Mouse (Mus musculus) limb, embryonic 11.5 days (tissue): Measurements from ENCODE around the gene Il25. TPM values are rescaled to one million over a fixed set of nuclear protein-coding genes. Genes with fewer than 3 reads are reported as not detected.
A peak's percentile ranks its signal among the peaks of the same experiment; 100 is the strongest.

Source experiments
- ATAC-seq: fragments of 200-750 bp; cut with Nextera tagmentation; 2 replicates; pipeline ENCODE4 v1.8.0; 2017; ENCODE audit warnings: low read depth; ENCODE audit not compliant: insufficient number of reproducible peaks, low FRiP score, low TSS enrichment
- DNase-seq: peaks from one replicate; pipeline ENCODE4 v3.0.0-alpha.2; 2015; ENCODE audit warnings: low spot score
- H3K27ac ChIP-seq: fragments of 300-500 bp; sonication (generic); replicated peaks from 2 replicates; pipeline ENCODE4 v1.5.1; 2014; ENCODE audit warnings: low read depth, mild to moderate bottlenecking, low read length
- H3K27me3 ChIP-seq: fragments of 300-500 bp; sonication (generic); 2 replicates; pipeline ENCODE4 v1.6.1; 2014; ENCODE audit warnings: mild to moderate bottlenecking, low read length, mixed read lengths; ENCODE audit not compliant: control insufficient read depth, insufficient read depth
- H3K36me3 ChIP-seq: fragments of 300-500 bp; sonication (generic); 2 replicates; pipeline ENCODE4 v1.6.1; 2014; ENCODE audit warnings: mild to moderate bottlenecking, low read length, moderate library complexity, mixed read lengths; ENCODE audit not compliant: control insufficient read depth, insufficient read depth
- H3K4me1 ChIP-seq: fragments of 300-500 bp; sonication (generic); 2 replicates; pipeline ENCODE4 v1.6.1; 2014; ENCODE audit warnings: low read length, mixed read lengths; ENCODE audit not compliant: control insufficient read depth, insufficient read depth
- H3K4me2 ChIP-seq: fragments of 300-500 bp; sonication (generic); 2 replicates; pipeline ENCODE4 v1.6.1; 2014; ENCODE audit warnings: low read depth, mild to moderate bottlenecking, moderate library complexity; ENCODE audit not compliant: severe bottlenecking
- H3K4me3 ChIP-seq: fragments of 300-500 bp; sonication (generic); 2 replicates; pipeline ENCODE4 v1.5.1; 2014; ENCODE audit warnings: low read depth, low read length
- H3K9ac ChIP-seq: fragments of 300-500 bp; sonication (generic); 2 replicates; pipeline ENCODE4 v1.6.1; 2014; ENCODE audit warnings: mild to moderate bottlenecking, low read length
- H3K9me3 ChIP-seq: fragments of 300-500 bp; sonication (generic); 2 replicates; pipeline ENCODE4 v1.6.1; 2016; ENCODE audit warnings: low read length; ENCODE audit not compliant: control insufficient read depth
- WGBS: fragments of 180-500 bp; shearing (Covaris S2); extraction: QIAGEN DNeasy Blood & Tissue Kit; methylation state at CpG from one replicate; pipeline ENCODE4 v1.1.7; 2014; 5-methylcytosine and 5-hydroxymethylcytosine counted together
- polyA plus RNA-seq: library from polyadenylated mRNA; unstranded; fragments of >200 nt; fragmentation: Nextera tagmentation; extraction: Ambion mirVana; gene quantifications from 2 replicates; pipeline ENCODE4 v1.2.1, GENCODE M21; 2014

Il25 gene
- polyA plus RNA-seq, 1 experiment from 2014 or later: not detected

- peaks cover 20% of the 10 kb centered on the region for H3K4me1 ChIP-seq
- peak overlapping the region; percentile 92 for H3K9ac ChIP-seq
- peak; percentile 72 for DNase-seq
These were observed 7.7 kb upstream of the Il25 start for GRCm38 (mm10) chr14:54924641-54925348.

GRCm38 (mm10) chr14:54925349-54926342, 6.8 kb upstream of the Il25 start, which contains the start of gene Efs:
Gene Efs, minus strand, starts transcription at chr14:54926126.
- under 1% methylated on average over 56 of the region's 57 CpGs for WGBS

More at GRCm38 (mm10) chr14:54924641-54925348, 7.7 kb upstream of the Il25 start:
- Histone ChIP-seq H3K36me3 (peaks cover 15% of the 10 kb centered on the region), H3K4me3 (peak overlapping the region; percentile 53), H3K4me2 (peak overlapping the region; percentile 83), H3K27me3 (no peaks in the 10 kb centered on the region), H3K9me3 (peaks cover 10% of the 10 kb centered on the region; the same call in 1 of the 2 replicates), H3K27ac (peak overlapping the region; percentile 99)
- peak; percentile 50; the same call in 1 of the 2 replicates for ATAC-seq
- WGBS: 12% methylated on average over 7 of the region's 7 CpGs

GRCm38 (mm10) chr14:54926401-54927158, 5.9 kb upstream of the Il25 start:
- Histone ChIP-seq H3K9ac (peak overlapping the region; percentile 92), H3K4me1 (peaks cover 20% of the 10 kb centered on the region), H3K27me3 (no peaks in the 10 kb centered on the region), H3K4me3 (peak overlapping the region; percentile 53), H3K9me3 (peaks cover 1% of the 10 kb centered on the region; the same call in 1 of the 2 replicates), H3K36me3 (peaks cover 1% of the 10 kb centered on the region; the same call in 1 of the 2 replicates), H3K4me2 (peak overlapping the region; percentile 83), H3K27ac (peak overlapping the region; percentile 99)
- under 1% methylated on average over 51 of the region's 58 CpGs for WGBS
- DNase-seq (peak; percentile 91), ATAC-seq (peak; percentile 81)

More at GRCm38 (mm10) chr14:54925349-54926342, 6.8 kb upstream of the Il25 start, which contains the start of gene Efs:
- Histone ChIP-seq H3K4me1 (peaks cover 20% of the 10 kb centered on the region), H3K36me3 (peaks cover 10% of the 10 kb centered on the region; the same call in 1 of the 2 replicates), H3K27me3 (no peaks in the 10 kb centered on the region), H3K27ac (peak within 1 kb of the TSS; percentile 99), H3K4me3 (peak within 1 kb of the TSS; percentile 53), H3K9me3 (peaks cover 10% of the 10 kb centered on the region; the same call in 1 of the 2 replicates), H3K4me2 (peak within 1 kb of the TSS; percentile 83), H3K9ac (peak within 1 kb of the TSS; percentile 92)
- ATAC-seq (peak; percentile 58), DNase-seq (peak; percentile 81)

- DNase-seq: peak; percentile 31
- Histone ChIP-seq H3K9me3 (no peaks in the 10 kb centered on the region), H3K4me3 (peak overlapping the region; percentile 53), H3K9ac (peak overlapping the region; percentile 92), H3K4me1 (peaks cover 20% of the 10 kb centered on the region), H3K27ac (peak overlapping the region; percentile 99), H3K27me3 (no peaks in the 10 kb centered on the region), H3K4me2 (peak overlapping the region; percentile 83), H3K36me3 (no peaks in the 10 kb centered on the region)
- ATAC-seq: no peak
- 6% methylated on average over 7 of the region's 7 CpGs for WGBS
These were observed 5.2 kb upstream of the Il25 start for GRCm38 (mm10) chr14:54927296-54927695.

- Histone ChIP-seq H3K27ac (no peak overlapping the region), H3K4me2 (no peak overlapping the region), H3K9me3 (no peaks in the 10 kb centered on the region), H3K36me3 (no peaks in the 10 kb centered on the region), H3K9ac (no peak overlapping the region), H3K4me1 (peaks cover 15% of the 10 kb centered on the region), H3K4me3 (no peak overlapping the region), H3K27me3 (no peaks in the 10 kb centered on the region)
- WGBS: 82% methylated on average over 5 of the region's 5 CpGs
- DNase-seq (no peak), ATAC-seq (no peak)
These were observed 2.7 kb upstream of the Il25 start for GRCm38 (mm10) chr14:54929801-54930200.

GRCm38 (mm10) chr14:54930431-54930830, 2.1 kb upstream of the Il25 start:
- no peak overlapping the region for H3K27ac ChIP-seq
- H3K4me1 ChIP-seq: peaks cover 15% of the 10 kb centered on the region

GRCm38 (mm10) chr14:54935904-54936830, 3.7 kb downstream of the Il25 start, which contains the start of gene Cmtm5:
Gene Cmtm5, plus strand, starts transcription at chr14:54936261.
- WGBS: 41% methylated on average over 8 of the region's 8 CpGs
- Histone ChIP-seq H3K9ac (no peak within 1 kb of the TSS), H3K4me3 (no peak within 1 kb of the TSS), H3K4me2 (no peak within 1 kb of the TSS), H3K4me1 (peaks cover 3% of the 10 kb centered on the region; the same call in 1 of the 2 replicates), H3K9me3 (no peaks in the 10 kb centered on the region), H3K27ac (peak within 1 kb of the TSS; percentile 9; the same call in 1 of the 2 replicates), H3K27me3 (no peaks in the 10 kb centered on the region), H3K36me3 (no peaks in the 10 kb centered on the region)
- ATAC-seq: no peak
- no peak for DNase-seq

More at GRCm38 (mm10) chr14:54930431-54930830, 2.1 kb upstream of the Il25 start:
- Histone ChIP-seq H3K27me3 (no peaks in the 10 kb centered on the region), H3K4me2 (no peak overlapping the region), H3K9ac (no peak overlapping the region), H3K9me3 (no peaks in the 10 kb centered on the region), H3K36me3 (no peaks in the 10 kb centered on the region), H3K4me3 (no peak overlapping the region)
- 36% methylated on average over 2 of the region's 2 CpGs for WGBS
- DNase-seq: no peak
- ATAC-seq: no peak
